Mouse (Mus musculus) limb, embryonic 14.5 days (tissue): ENCODE results near the gene Srr. TPM values are rescaled to one million over a fixed set of nuclear protein-coding genes. Genes with fewer than 3 reads are reported as not detected.

Experiments used
- ATAC-seq: fragments of 200-750 bp; cut with Nextera tagmentation; 2 replicates; pipeline ENCODE4 v1.8.0; 2017; ENCODE audit warnings: low read depth, moderate number of reproducible peaks, moderate TSS enrichment; ENCODE audit not compliant: low FRiP score
- DNase-seq: peaks from one replicate; pipeline ENCODE4 v3.0.0-alpha.2; 2015; ENCODE audit warnings: low spot score
- H3K27ac ChIP-seq: fragments of 300-500 bp; sonication (generic); replicated peaks from 2 replicates; pipeline ENCODE4 v1.5.1; 2014; ENCODE audit warnings: low read depth, mild to moderate bottlenecking, low read length, moderate library complexity, mixed read lengths
- H3K27me3 ChIP-seq: fragments of 300-500 bp; sonication (generic); 2 replicates; pipeline ENCODE4 v1.6.1; 2014; ENCODE audit warnings: low read length, mixed read lengths; ENCODE audit not compliant: control insufficient read depth, insufficient read depth
- H3K36me3 ChIP-seq: fragments of 300-500 bp; sonication (generic); 2 replicates; pipeline ENCODE4 v1.6.1; 2014; ENCODE audit warnings: mild to moderate bottlenecking, low read length, moderate library complexity, mixed read lengths; ENCODE audit not compliant: control insufficient read depth, insufficient read depth
- H3K4me1 ChIP-seq: fragments of 300-500 bp; sonication (generic); 2 replicates; pipeline ENCODE4 v1.6.1; 2014; ENCODE audit warnings: antibody characterized with exemption, low read length, mixed read lengths; ENCODE audit not compliant: control insufficient read depth, insufficient read depth
- H3K4me2 ChIP-seq: fragments of 300-500 bp; sonication (generic); replicated peaks from 2 replicates; pipeline ENCODE4 v1.6.1; 2014; ENCODE audit warnings: low read depth, mild to moderate bottlenecking, low read length, moderate library complexity; ENCODE audit not compliant: severe bottlenecking
- H3K4me3 ChIP-seq: fragments of 300-500 bp; sonication (generic); replicated peaks from 2 replicates; pipeline ENCODE4 v1.5.1; 2014; ENCODE audit warnings: low read length
- H3K9ac ChIP-seq: fragments of 300-500 bp; sonication (generic); 2 replicates; pipeline ENCODE4 v1.6.1; 2014; ENCODE audit warnings: mild to moderate bottlenecking, low read depth, low read length, moderate library complexity; ENCODE audit not compliant: severe bottlenecking
- H3K9me3 ChIP-seq: fragments of 300-500 bp; sonication (generic); 2 replicates; pipeline ENCODE4 v1.6.1; 2016; ENCODE audit warnings: low read length; ENCODE audit not compliant: control insufficient read depth
- POLR2A ChIP-seq: fragments of 200-500 bp; IDR thresholded peaks from 2 replicates; pipeline ENCODE4 v1.8.0; 2012; ENCODE audit warnings: inconsistent platforms, mild to moderate bottlenecking, moderate library complexity, borderline replicate concordance; ENCODE audit not compliant: insufficient read depth, insufficient read length; ENCODE audit errors: extremely low read depth
- WGBS: fragments of 180-500 bp; shearing (Covaris S2); extraction: QIAGEN DNeasy Blood & Tissue Kit; methylation state at CpG from one replicate; pipeline ENCODE4 v1.1.7; 2014; 5-methylcytosine and 5-hydroxymethylcytosine counted together
- polyA plus RNA-seq, 2 experiments: library from polyadenylated mRNA; depleted of rRNA in 1 of 2; stranded (reverse) in 1 of 2; unstranded in 1 of 2; fragments of >200 nt; fragmentation: Nextera tagmentation in 1 of 2; extraction: Ambion mirVana in 1 of 2; gene quantifications; 2 replicates each; pipeline versions ENCODE4 v1.2.1 to v1.2.3; 2012 to 2014

The Srr gene
- polyA plus RNA-seq, 2 experiments, result 22.6 to 34.2 TPM

DNA sequence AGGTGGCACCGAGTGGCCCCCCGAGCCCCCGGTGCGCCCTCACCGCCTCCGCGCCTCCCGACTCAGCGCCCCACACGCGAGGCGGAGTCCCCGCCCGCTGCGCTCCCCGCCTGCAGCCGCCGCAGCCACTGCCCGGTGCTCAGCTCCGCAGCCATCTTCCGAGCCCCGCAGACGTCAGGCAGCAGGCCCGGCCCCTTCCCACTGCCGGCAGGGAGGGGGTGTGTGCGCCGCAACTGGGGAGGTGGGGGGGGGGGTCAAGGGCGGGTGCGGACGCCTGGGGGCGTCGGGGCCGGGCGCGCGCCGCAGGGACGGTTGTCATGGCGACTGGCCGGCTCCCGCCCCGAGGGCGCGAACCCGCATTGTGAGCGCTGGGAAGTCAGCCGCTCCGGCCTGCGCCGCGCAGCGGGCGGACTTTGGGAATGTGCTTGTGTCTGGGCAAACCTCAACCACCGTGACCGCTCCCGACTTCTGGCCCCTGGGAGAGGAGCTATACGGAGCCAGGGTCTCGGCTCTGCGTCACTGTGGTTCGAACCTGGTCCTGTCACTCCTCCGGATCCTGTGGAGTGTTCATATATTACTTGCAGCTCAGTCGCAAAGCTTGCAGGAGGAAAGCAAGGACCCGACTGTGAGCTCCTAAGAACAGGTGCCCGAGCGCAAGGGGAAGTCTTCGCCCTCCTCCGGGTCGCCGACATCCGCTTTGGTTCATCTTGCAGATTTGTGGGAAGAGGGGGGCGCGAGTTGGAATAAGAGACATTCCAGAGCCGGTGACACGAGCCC is 28.7 kb downstream of the Srr start, which contains the start of gene Sgsm2:
Gene Sgsm2, minus strand, starts transcription at position 160 of the 777 bp plus-strand sequence.
- no peak for TF ChIP-seq POLR2A
- Histone ChIP-seq H3K27ac (peak within 1 kb of the TSS; percentile 78), H3K27me3 (no peaks in the 10 kb centered on the region), H3K4me2 (peak within 1 kb of the TSS; percentile 94), H3K4me1 (no peaks in the 10 kb centered on the region), H3K9me3 (no peaks in the 10 kb centered on the region), H3K36me3 (peaks cover 25% of the 10 kb centered on the region), H3K9ac (peak within 1 kb of the TSS; percentile 74), H3K4me3 (peak within 1 kb of the TSS; percentile 81)
- WGBS, result 4% methylated on average over 63 of the region's 74 CpGs
- DNase-seq (peak; percentile 57), ATAC-seq (peak; percentile 64)

DNA sequence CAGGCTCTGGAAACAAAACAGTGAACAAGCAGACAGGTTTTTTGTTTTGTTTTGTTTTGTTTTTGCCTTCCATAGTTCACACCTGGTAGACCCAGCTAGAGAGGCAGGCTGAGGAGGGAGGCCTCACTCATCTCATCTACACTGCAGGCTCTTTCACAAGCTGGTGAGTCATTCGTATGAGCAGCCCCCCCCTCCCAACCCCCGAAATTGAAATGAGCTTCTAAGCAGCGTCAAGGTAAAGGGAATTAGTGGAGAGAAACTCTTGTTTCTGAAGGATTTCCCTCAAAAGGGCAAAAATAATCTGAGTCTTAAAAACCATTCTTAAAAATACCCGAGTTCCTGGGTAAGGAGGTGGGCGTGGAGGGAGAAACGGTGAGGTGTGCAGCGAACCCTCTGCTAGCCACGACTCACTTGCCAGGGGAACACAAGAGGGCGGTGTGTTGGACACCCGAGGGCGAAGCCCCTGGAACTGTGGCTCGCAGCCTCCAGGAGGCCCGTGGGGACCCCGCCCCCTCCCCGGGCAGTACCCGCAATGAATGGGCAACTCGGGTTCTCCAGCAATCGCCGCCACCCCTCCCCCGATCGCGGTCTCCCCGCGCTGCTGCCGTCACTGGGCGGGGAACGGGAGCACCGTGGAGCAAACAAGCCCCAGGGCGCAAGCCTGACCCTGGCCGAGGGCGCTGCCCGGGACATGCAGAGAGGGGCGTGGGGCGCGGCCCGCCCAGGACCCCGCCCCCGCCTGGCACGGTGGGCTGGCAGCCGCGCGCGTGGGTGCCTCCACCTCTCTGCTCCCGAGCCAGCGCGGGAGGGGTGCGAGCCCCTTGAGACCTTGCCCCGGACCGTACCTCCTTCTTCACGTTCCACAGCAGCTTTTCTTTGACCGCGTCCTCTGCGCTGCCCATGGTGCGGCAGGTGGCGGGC is 29.5 kb downstream of the Srr start:
- ATAC-seq (peak; percentile 23; the same call in 1 of the 2 replicates), DNase-seq (peak; percentile 17)
- no peak for TF ChIP-seq POLR2A
- Histone ChIP-seq H3K4me1 (no peaks in the 10 kb centered on the region), H3K36me3 (peaks cover 16% of the 10 kb centered on the region), H3K27me3 (no peaks in the 10 kb centered on the region), H3K9ac (peak overlapping the region; percentile 74), H3K27ac (peak overlapping the region; percentile 61; the same call in 1 of the 2 replicates), H3K4me2 (peak overlapping the region; percentile 94), H3K4me3 (peak overlapping the region; percentile 81), H3K9me3 (no peaks in the 10 kb centered on the region)
- under 1% methylated on average over 34 of the region's 55 CpGs for WGBS

DNA sequence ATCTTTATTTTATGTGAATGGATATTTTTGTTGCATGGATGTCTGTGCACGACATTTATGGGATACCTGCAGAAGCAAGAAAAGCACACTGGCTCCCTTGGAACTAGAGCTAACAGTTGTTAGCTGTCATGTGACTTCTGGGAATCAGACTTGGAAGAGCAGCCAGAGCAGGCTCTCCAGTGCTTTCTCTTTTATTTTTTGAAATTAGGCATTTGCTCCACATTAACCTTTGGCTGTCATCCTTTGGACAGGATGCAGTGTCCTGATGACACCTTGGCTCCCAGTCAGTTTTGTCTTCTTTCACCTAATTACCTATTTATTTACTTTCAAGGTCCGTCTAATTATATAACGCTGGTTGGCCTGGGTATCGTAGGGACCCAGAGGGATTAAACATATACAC is 31.1 kb downstream of the Srr start:
- H3K9ac ChIP-seq, result no peak overlapping the region
- no peak for TF ChIP-seq POLR2A
- no peaks in the 10 kb centered on the region for H3K27me3 ChIP-seq

DNA sequence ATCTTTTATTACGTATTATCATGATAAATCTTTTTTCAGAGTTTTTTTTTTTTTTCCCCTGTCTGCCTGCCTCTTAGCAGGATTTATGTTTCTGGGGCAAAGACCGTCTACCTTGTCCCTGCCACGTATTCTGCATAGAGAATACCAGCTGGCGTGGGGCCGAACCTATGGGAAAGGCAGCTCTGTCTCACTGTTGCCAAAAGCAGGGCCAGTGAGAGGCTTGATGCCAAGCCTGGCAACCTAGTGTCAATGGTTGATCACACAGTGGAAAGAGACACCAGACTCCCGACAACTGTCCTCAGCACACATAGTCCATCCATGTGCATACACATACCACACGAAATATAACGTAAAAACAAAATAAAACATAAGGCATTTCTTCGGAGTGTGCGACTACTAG is 42.6 kb downstream of the Srr start:
- DNase-seq, result no peak
- H3K4me2 ChIP-seq, result no peak overlapping the region
- no peak overlapping the region for H3K4me3 ChIP-seq
- no peak for TF ChIP-seq POLR2A
- no peak overlapping the region for H3K9ac ChIP-seq
- no peaks in the 10 kb centered on the region for H3K4me1 ChIP-seq
- no peaks in the 10 kb centered on the region for H3K9me3 ChIP-seq
- no peaks in the 10 kb centered on the region for H3K27me3 ChIP-seq
- H3K36me3 ChIP-seq, result no peaks in the 10 kb centered on the region
- 95% methylated on average over 10 of the region's 10 CpGs for WGBS
- H3K27ac ChIP-seq, result no peak overlapping the region
- ATAC-seq, result no peak

More for the DNA sequence above, 31.1 kb downstream of the Srr start:
- Histone ChIP-seq H3K4me1 (no peaks in the 10 kb centered on the region), H3K4me2 (no peak overlapping the region), H3K27ac (no peak overlapping the region), H3K36me3 (peaks cover under 1% of the 10 kb centered on the region; the same call in 1 of the 2 replicates), H3K4me3 (no peak overlapping the region), H3K9me3 (no peaks in the 10 kb centered on the region)
- ATAC-seq, result no peak
- 76% methylated on average over 4 of the region's 4 CpGs for WGBS
- DNase-seq, result no peak

DNA sequence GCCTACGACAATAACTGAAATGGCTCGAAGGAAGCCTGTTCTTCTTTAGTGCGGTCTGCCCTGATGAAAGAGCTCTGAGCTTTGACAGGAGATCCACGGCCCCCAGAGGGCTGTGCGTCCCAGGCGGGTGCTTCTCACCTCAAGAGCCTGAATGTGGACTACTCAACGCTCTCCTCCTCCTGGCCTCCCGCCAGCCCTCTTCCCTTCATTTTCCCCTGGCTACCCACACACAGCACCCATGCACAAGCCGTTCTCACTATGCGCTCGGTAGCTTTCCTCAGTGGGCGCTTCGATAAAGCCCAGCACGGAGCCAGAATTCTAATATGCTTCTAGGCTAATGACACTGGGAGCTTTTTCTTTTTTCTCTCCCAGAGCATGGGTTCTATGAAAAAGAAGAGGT is 43.8 kb downstream of the Srr start:
- H3K9me3 ChIP-seq, result no peaks in the 10 kb centered on the region
- 66% methylated on average over 14 of the region's 14 CpGs for WGBS
- no peaks in the 10 kb centered on the region for H3K27me3 ChIP-seq

More for the DNA sequence above, 43.8 kb downstream of the Srr start:
- DNase-seq (no peak), ATAC-seq (no peak)
- TF ChIP-seq POLR2A, result no peak
- Histone ChIP-seq H3K4me3 (no peak overlapping the region), H3K4me2 (no peak overlapping the region), H3K27ac (no peak overlapping the region), H3K36me3 (no peaks in the 10 kb centered on the region), H3K4me1 (peaks cover 1% of the 10 kb centered on the region), H3K9ac (no peak overlapping the region)
